Mouse (Mus musculus) hindbrain, embryonic 16.5 days (tissue): ENCODE measurements around the gene Fuom. TPM values are rescaled to one million over a fixed set of nuclear protein-coding genes. Genes with fewer than 3 reads are reported as not detected.
A peak's percentile ranks its signal among the peaks of the same experiment; 100 is the strongest.

Experiments used
- ATAC-seq: fragments of 200-750 bp; cut with Nextera tagmentation; 2 replicates; pipeline ENCODE4 v1.8.0; 2017; ENCODE audit warnings: moderate TSS enrichment, moderate library complexity
- H3K27ac ChIP-seq: fragments of 300-500 bp; sonication (generic); 2 replicates; pipeline ENCODE4 v1.5.1; 2014; ENCODE audit warnings: low read depth, mild to moderate bottlenecking, control low read depth, low read length, moderate library complexity
- H3K27me3 ChIP-seq: fragments of 300-500 bp; sonication (generic); replicated peaks from 2 replicates; pipeline ENCODE4 v1.6.1; 2014; ENCODE audit warnings: low read length; ENCODE audit not compliant: control insufficient read depth, insufficient read depth
- H3K36me3 ChIP-seq: fragments of 300-500 bp; sonication (generic); 2 replicates; pipeline ENCODE4 v1.6.1; 2014; ENCODE audit warnings: mild to moderate bottlenecking, low read length, moderate library complexity, mixed read lengths; ENCODE audit not compliant: control insufficient read depth, insufficient read depth
- H3K4me1 ChIP-seq: fragments of 300-500 bp; sonication (generic); 2 replicates; pipeline ENCODE4 v1.6.1; 2014; ENCODE audit warnings: low read depth, low read length; ENCODE audit not compliant: control insufficient read depth, insufficient read depth
- H3K4me2 ChIP-seq: fragments of 300-500 bp; sonication (generic); 2 replicates; pipeline ENCODE4 v1.6.1; 2014; ENCODE audit warnings: mild to moderate bottlenecking, low read length, control low read depth, moderate library complexity
- H3K4me3 ChIP-seq: fragments of 300-500 bp; sonication (generic); 2 replicates; pipeline ENCODE4 v1.5.1; 2014; ENCODE audit warnings: mild to moderate bottlenecking, low read length, control low read depth, moderate library complexity
- H3K9ac ChIP-seq: fragments of 300-500 bp; sonication (generic); 2 replicates; pipeline ENCODE4 v1.6.1; 2014; ENCODE audit warnings: low read depth, mild to moderate bottlenecking, control low read depth, low read length, moderate library complexity
- H3K9me3 ChIP-seq: fragments of 300-500 bp; sonication (generic); 2 replicates; pipeline ENCODE4 v1.6.1; 2014; ENCODE audit warnings: mild to moderate bottlenecking, low read length, moderate library complexity; ENCODE audit not compliant: control insufficient read depth
- WGBS: fragments of 180-500 bp; shearing (Covaris S2); extraction: QIAGEN DNeasy Blood & Tissue Kit; methylation state at CpG from one replicate; pipeline ENCODE4 v1.1.7; 2014; 5-methylcytosine and 5-hydroxymethylcytosine counted together
- polyA plus RNA-seq: library from polyadenylated mRNA; unstranded; fragments of >200 nt; fragmentation: Nextera tagmentation; extraction: Ambion mirVana; gene quantifications from 2 replicates; pipeline ENCODE4 v1.2.1, GENCODE M21; 2015

Gene Fuom
- polyA plus RNA-seq, 1 experiment from 2014 or later, result 43.1 TPM

GRCm38 (mm10) chr7:140048361-140049114, 53.7 kb downstream of the Fuom start, which contains the start of gene Msx3:
Gene Msx3, minus strand, starts transcription at chr7:140049089.
- WGBS, result under 1% methylated on average over 56 of the region's 56 CpGs
- peak within 1 kb of the TSS; percentile 59 for H3K9ac ChIP-seq
- H3K27ac ChIP-seq, result no peak within 1 kb of the TSS

GRCm38 (mm10) chr7:140047811-140048311, 54.4 kb downstream of the Fuom start:
- Histone ChIP-seq H3K36me3 (no peaks in the 10 kb centered on the region), H3K4me2 (peak overlapping the region; percentile 80), H3K9ac (peak overlapping the region; percentile 33; the same call in 1 of the 2 replicates), H3K27me3 (peaks cover 25% of the 10 kb centered on the region), H3K27ac (no peak overlapping the region), H3K4me1 (peaks cover 18% of the 10 kb centered on the region), H3K9me3 (no peaks in the 10 kb centered on the region), H3K4me3 (peak overlapping the region; percentile 50)
- ATAC-seq, result 0 out of 2 replicates have a peak, but pooled peaks have one; percentile 24
- WGBS, result under 1% methylated on average over 33 of the region's 33 CpGs

More at GRCm38 (mm10) chr7:140048361-140049114, 53.7 kb downstream of the Fuom start, which contains the start of gene Msx3:
- peak; percentile 48 for ATAC-seq
- peaks cover 18% of the 10 kb centered on the region for H3K4me1 ChIP-seq
- no peaks in the 10 kb centered on the region for H3K36me3 ChIP-seq
- no peaks in the 10 kb centered on the region for H3K9me3 ChIP-seq
- peak within 1 kb of the TSS; percentile 50 for H3K4me3 ChIP-seq
- peaks cover 25% of the 10 kb centered on the region for H3K27me3 ChIP-seq
- H3K4me2 ChIP-seq, result peak within 1 kb of the TSS; percentile 80

Other genes with a start within 250 kb of the Fuom start
- gene Kndc1, start 207.7 kb downstream of the Fuom start, polyA plus RNA-seq, result 16.5 and 19.0 TPM in 2 replicates
- gene Utf1, start 158.7 kb downstream of the Fuom start, polyA plus RNA-seq, result not detected in 2 replicates
- 1.1 and 1.2 TPM in 2 replicates for gene 6430531B16Rik, start 123.7 kb downstream of the Fuom start, polyA plus RNA-seq
- 2.8 and 3.1 TPM in 2 replicates for gene Adam8, start 109.9 kb downstream of the Fuom start, polyA plus RNA-seq
- 51.6 and 55.1 TPM in 2 replicates for gene Zfp511, start 66.0 kb downstream of the Fuom start, polyA plus RNA-seq
- gene Tubgcp2, start 65.8 kb downstream of the Fuom start, polyA plus RNA-seq, result 57.2 and 59.6 TPM in 2 replicates
- 4.1 and 6.9 TPM in 2 replicates for gene Msx3, start 53.4 kb downstream of the Fuom start, polyA plus RNA-seq
- gene Caly, start 19.9 kb downstream of the Fuom start, polyA plus RNA-seq, result 351 and 430 TPM in 2 replicates
- gene Prap1, start 9.0 kb downstream of the Fuom start, polyA plus RNA-seq, result not detected in 2 replicates
- 8.9 and 9.9 TPM in 2 replicates for gene Paox, start 13.4 kb upstream of the Fuom start, polyA plus RNA-seq
- 124 and 128 TPM in 2 replicates for gene Echs1, start 14.0 kb upstream of the Fuom start, polyA plus RNA-seq
- gene Mtg1, start 35.1 kb upstream of the Fuom start, polyA plus RNA-seq, result 31.1 and 32.1 TPM in 2 replicates
- gene Sprn, start 52.4 kb upstream of the Fuom start, polyA plus RNA-seq, result 30.8 and 31.2 TPM in 2 replicates
- not detected in 2 replicates for gene Olfr522, start 62.3 kb upstream of the Fuom start, polyA plus RNA-seq
- not detected in 2 replicates for gene Olfr523, start 70.8 kb upstream of the Fuom start, polyA plus RNA-seq
- not detected in 2 replicates for gene Olfr524, start 103.5 kb upstream of the Fuom start, polyA plus RNA-seq
- gene Cd163l1, start 115.8 kb upstream of the Fuom start, polyA plus RNA-seq, result not detected in 2 replicates
- not detected in 2 replicates for gene 5830411N06Rik, start 144.8 kb upstream of the Fuom start, polyA plus RNA-seq
- gene Olfr525, start 218.4 kb upstream of the Fuom start, polyA plus RNA-seq, result not detected in 2 replicates
- gene Olfr527, start 231.6 kb upstream of the Fuom start, polyA plus RNA-seq, result not detected in 2 replicates